Mouse (Mus musculus) MEL (cell line): Measurements from ENCODE around the gene Spaca7. TPM values are rescaled to one million over a fixed set of nuclear protein-coding genes. Genes with fewer than 3 reads are reported as not detected.

Experiments used
- DNase-seq: peaks from one replicate; pipeline ENCODE4 v3.0.0; 2011; ENCODE audit warnings: low read depth, low spot score
- H3K27ac ChIP-seq: 2 replicates; pipeline ENCODE4 v1.5.1; 2012; ENCODE audit warnings: low read depth, mild to moderate bottlenecking, control low read depth, low read length, moderate library complexity; ENCODE audit not compliant: control insufficient read depth
- H3K27me3 ChIP-seq, 2 experiments: fragments of 150-350 bp in 1 of 2; sonication (generic) in 1 of 2; 2 replicates each; pipeline ENCODE4 v1.6.1; 2012; ENCODE audit warnings: low read length in 2 of 2, mild to moderate bottlenecking in 2 of 2, improper control_type of control experiment in 1 of 2, moderate library complexity in 1 of 2; ENCODE audit not compliant: insufficient read depth in 2 of 2, control insufficient read depth in 1 of 2
- H3K36me3 ChIP-seq, 2 experiments: 2 replicates each; pipeline ENCODE4 v1.6.1; 2012 to 2014; ENCODE audit warnings: low read length in 2 of 2, improper control_type of control experiment in 1 of 2, inconsistent platforms in 1 of 2, mild to moderate bottlenecking in 1 of 2; ENCODE audit not compliant: insufficient read depth in 2 of 2, control insufficient read depth in 1 of 2
- H3K4me1 ChIP-seq, 2 experiments: fragments of 150-350 bp in 1 of 2; sonication (generic) in 1 of 2; 2 replicates each; pipeline ENCODE4 v1.6.1; 2012; ENCODE audit warnings: low read length in 2 of 2, improper control_type of control experiment in 1 of 2, mild to moderate bottlenecking in 1 of 2; ENCODE audit not compliant: insufficient read depth in 2 of 2, control insufficient read depth in 1 of 2
- H3K4me3 ChIP-seq, 2 experiments: fragments of 150-350 bp in 1 of 2; sonication (generic) in 1 of 2; 2 replicates each; pipeline ENCODE4 v1.5.1; 2012; ENCODE audit warnings: low read depth in 2 of 2, low read length in 2 of 2, mild to moderate bottlenecking in 2 of 2, moderate library complexity in 2 of 2, control low read depth in 1 of 2, improper control_type of control experiment in 1 of 2; ENCODE audit not compliant: control insufficient read depth in 1 of 2, insufficient read depth in 1 of 2
- H3K79me2 ChIP-seq: 2 replicates; pipeline ENCODE4 v1.6.1; 2012; ENCODE audit warnings: mild to moderate bottlenecking, low read length, moderate library complexity; ENCODE audit not compliant: control insufficient read depth, poor library complexity, insufficient read depth
- H3K9ac ChIP-seq: 2 replicates; pipeline ENCODE4 v1.6.1; 2012; ENCODE audit warnings: low read depth, mild to moderate bottlenecking, control low read depth, low read length, moderate library complexity; ENCODE audit not compliant: control insufficient read depth, poor library complexity, severe bottlenecking
- H3K9me3 ChIP-seq: fragments of 150-350 bp; sonication (generic); replicated peaks from 2 replicates; pipeline ENCODE4 v1.6.1; 2012; ENCODE audit warnings: mild to moderate bottlenecking, low read length, improper control_type of control experiment, moderate library complexity; ENCODE audit not compliant: insufficient read depth
- CHD1 ChIP-seq: IDR thresholded peaks from 2 replicates; pipeline ENCODE4 v1.6.1; 2012; ENCODE audit warnings: low read depth, mild to moderate bottlenecking, inconsistent platforms, low read length, improper control_type of control experiment
- E2F4 ChIP-seq: IDR thresholded peaks from 2 replicates; pipeline ENCODE4 v1.6.1; 2011; ENCODE audit warnings: low read depth, low read length, improper control_type of control experiment, borderline replicate concordance
- ETS1 ChIP-seq: IDR thresholded peaks from 2 replicates; pipeline ENCODE4 v1.6.1; 2012; ENCODE audit warnings: low read depth, mild to moderate bottlenecking, inconsistent platforms, low read length, improper control_type of control experiment, moderate library complexity
- MXI1 ChIP-seq: IDR thresholded peaks from 2 replicates; pipeline ENCODE4 v1.6.1; 2011; ENCODE audit warnings: mild to moderate bottlenecking, low read depth, low read length, improper control_type of control experiment
- MYC ChIP-seq: IDR thresholded peaks from 2 replicates; pipeline ENCODE4 v1.6.1; 2011; ENCODE audit warnings: low read depth, mild to moderate bottlenecking, low read length, improper control_type of control experiment, moderate library complexity
- SIN3A ChIP-seq: IDR thresholded peaks from 2 replicates; pipeline ENCODE4 v1.6.1; 2012; ENCODE audit warnings: low read length, improper control_type of control experiment, inconsistent platforms
- TAL1 ChIP-seq: IDR thresholded peaks from 2 replicates; pipeline ENCODE4 v1.6.1; 2012; ENCODE audit warnings: mild to moderate bottlenecking, inconsistent platforms, low read length, moderate library complexity, mixed read lengths
- UBTF ChIP-seq: IDR thresholded peaks from 2 replicates; pipeline ENCODE4 v1.6.1; 2012; ENCODE audit warnings: low read depth, mild to moderate bottlenecking, inconsistent platforms, low read length, improper control_type of control experiment, moderate library complexity, borderline replicate concordance; ENCODE audit not compliant: insufficient read depth
- USF2 ChIP-seq, 2 experiments: IDR thresholded peaks; 2 replicates each; pipeline ENCODE4 v1.6.1; 2011 to 2012; ENCODE audit warnings: improper control_type of control experiment in 2 of 2, low read length in 2 of 2, borderline replicate concordance in 1 of 2, inconsistent platforms in 1 of 2, low read depth in 1 of 2, mild to moderate bottlenecking in 1 of 2; ENCODE audit not compliant: insufficient read depth in 1 of 2
- ZKSCAN1 ChIP-seq: IDR thresholded peaks from 2 replicates; pipeline ENCODE4 v1.6.1; 2012; ENCODE audit warnings: low read depth, mild to moderate bottlenecking, inconsistent platforms, low read length, improper control_type of control experiment, moderate library complexity
- polyA plus RNA-seq, 2 experiments: library from polyadenylated mRNA; stranded (reverse) in 1 of 2; unstranded in 1 of 2; fragments of >175 nt in 1 of 2; fragments of >200 nt in 1 of 2; gene quantifications; 2 replicates each; pipeline versions ENCODE4 v1.2.1 to v1.2.4; 2012; ENCODE audit warnings: low replicate concordance in 2 of 2, low read depth in 1 of 2; ENCODE audit not compliant: insufficient read length in 2 of 2, insufficient read depth in 1 of 2, missing spikeins in 1 of 2
- total RNA-seq: library from RNA; depleted of rRNA; stranded (reverse); fragments of 300-350 nt; gene quantifications from 2 replicates; pipeline ENCODE4 v1.2.3, GENCODE M21; 2012; rRNA removed

Gene Spaca7
- total and polyA plus RNA-seq, 3 experiments: not detected

GRCm38 (mm10) chr8:12644894-12645293, 72.1 kb downstream of the Spaca7 start:
- Histone ChIP-seq H3K4me3 (no peak overlapping the region), H3K4me1 (peaks cover 0 to 4% of the 10 kb centered on the region in 2 experiments; a peak in 3 of 4 replicates), H3K27ac (peak overlapping the region; percentile 43; the same call in 1 of the 2 replicates), H3K9me3 (no peaks in the 10 kb centered on the region), H3K36me3 (peaks cover 2 to 6% of the 10 kb centered on the region in 2 experiments), H3K27me3 (no peaks in the 10 kb centered on the region), H3K9ac (peak overlapping the region; percentile 17; the same call in 1 of the 2 replicates)
- DNase-seq: peak; percentile 40
- TF ChIP-seq ETS1 (no peak), SIN3A (peak; percentile 3; the same call in 1 of the 2 replicates), MYC (no peak)
- TF ChIP-seq, all 39 proteins: peak for 1
- no peaks in the 10 kb centered on the region for H3K79me2 ChIP-seq

DNA sequence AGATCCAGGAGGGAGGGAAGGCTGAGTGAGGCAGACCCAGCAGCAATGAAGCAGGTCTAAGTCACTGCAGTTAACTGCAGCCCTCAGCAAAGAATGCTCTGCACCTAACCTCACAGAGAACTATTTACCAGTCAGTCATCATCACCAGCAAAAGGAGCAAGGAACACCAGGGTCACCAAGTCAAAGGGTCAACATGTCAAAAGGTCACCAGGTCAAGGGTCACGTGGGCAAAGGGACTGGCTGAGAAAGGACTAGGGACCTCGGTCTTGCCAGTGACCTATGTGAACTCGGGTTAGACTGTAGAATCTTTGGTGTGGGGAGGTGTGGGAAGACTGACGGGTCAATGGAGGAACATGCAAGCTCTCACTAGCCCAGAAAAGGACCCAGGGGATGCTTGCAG, 73.7 kb downstream of the Spaca7 start:
- H3K27ac ChIP-seq: no peak overlapping the region
- peaks cover 4 to 6% of the 10 kb centered on the region in 2 experiments for H3K36me3 ChIP-seq
- TF ChIP-seq USF2 (IDR thresholded peaks at IDR 0.05; ENCODE audit: borderline replicate concordance in 1 of 2, insufficient read depth in 1 of 2, low read depth in 1 of 2, low read length in 2 of 2): no peak
- no peak for TF ChIP-seq UBTF
- no peak for TF ChIP-seq E2F4
- TF ChIP-seq MXI1: no peak
- TF ChIP-seq TAL1: no peak
- no peak for TF ChIP-seq CHD1
- no peaks in the 10 kb centered on the region for H3K79me2 ChIP-seq
- H3K4me1 ChIP-seq: peaks cover 0 to 4% of the 10 kb centered on the region in 2 experiments; a peak in 3 of 4 replicates
- DNase-seq: no peak
- no peaks in the 10 kb centered on the region for H3K27me3 ChIP-seq
- H3K4me3 ChIP-seq: no peak overlapping the region
- H3K9me3 ChIP-seq: no peaks in the 10 kb centered on the region
- H3K9ac ChIP-seq: no peak overlapping the region

GRCm38 (mm10) chr8:12648951-12649350, 76.1 kb downstream of the Spaca7 start:
- Histone ChIP-seq H3K4me1 (peaks cover 0 to 4% of the 10 kb centered on the region in 2 experiments; a peak in 3 of 4 replicates), H3K79me2 (no peaks in the 10 kb centered on the region), H3K9me3 (no peaks in the 10 kb centered on the region), H3K27me3 (no peaks in the 10 kb centered on the region), H3K36me3 (peaks cover 6% of the 10 kb centered on the region in 2 experiments), H3K4me3 (no peak overlapping the region), H3K9ac (no peak overlapping the region), H3K27ac (no peak overlapping the region)
- no peak for TF ChIP-seq ZKSCAN1
- no peak for DNase-seq

Other genes with a start within 250 kb of the Spaca7 start
- gene Sox1, start 177.7 kb upstream of the Spaca7 start, total RNA-seq: not detected in 2 replicates
- gene Sox1, start 177.7 kb upstream of the Spaca7 start, polyA plus RNA-seq: not detected
- gene Tubgcp3, start 99.2 kb downstream of the Spaca7 start, total RNA-seq: 39.2 and 43.6 TPM in 2 replicates
- gene Tubgcp3, start 99.2 kb downstream of the Spaca7 start, polyA plus RNA-seq: 10 to 100 TPM; 60.2 to 87.7 TPM
- gene Atp11a, start 184.0 kb downstream of the Spaca7 start, total RNA-seq: 20.4 and 20.9 TPM in 2 replicates
- 10 to 100 TPM in 1 of 2 experiments, not detected in 1; 39.7 TPM for gene Atp11a, start 184.0 kb downstream of the Spaca7 start, polyA plus RNA-seq